Mouse (Mus musculus) cerebellum, postnatal 10 days (tissue): ENCODE measurements around the gene Vmn2r107.
A peak's percentile ranks its signal among the peaks of the same experiment; 100 is the strongest.

Experiments used
- DNase-seq, 2 experiments: peaks; one replicate each; pipeline ENCODE4 v3.0.0; 2021; ENCODE audit warnings: mixed read lengths in 2 of 2

The Vmn2r107 gene

DNA sequence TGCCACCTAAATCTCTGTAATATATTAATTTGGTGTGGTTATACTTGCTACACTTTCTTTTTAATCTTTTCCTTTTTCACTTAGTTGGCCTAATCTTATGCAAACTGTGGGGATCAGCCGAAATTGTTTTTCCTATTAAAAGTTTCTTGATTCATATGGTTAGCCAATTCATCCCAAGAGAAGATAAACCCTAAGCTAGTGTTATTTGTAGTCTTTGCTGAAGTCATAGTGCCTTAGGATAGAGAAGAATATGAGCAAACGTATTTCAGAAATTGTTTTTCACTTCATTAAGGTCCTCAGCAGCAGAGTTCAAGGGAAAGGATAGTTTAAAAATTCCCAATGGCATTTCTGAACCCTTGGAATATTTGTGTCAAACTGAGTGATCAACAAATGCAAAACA is at the start of gene Vmn2r107:
Gene Vmn2r107 (plus strand): TSS at position 301 of the 400 bp plus-strand sequence.
- DNase-seq, result no peak

DNA sequence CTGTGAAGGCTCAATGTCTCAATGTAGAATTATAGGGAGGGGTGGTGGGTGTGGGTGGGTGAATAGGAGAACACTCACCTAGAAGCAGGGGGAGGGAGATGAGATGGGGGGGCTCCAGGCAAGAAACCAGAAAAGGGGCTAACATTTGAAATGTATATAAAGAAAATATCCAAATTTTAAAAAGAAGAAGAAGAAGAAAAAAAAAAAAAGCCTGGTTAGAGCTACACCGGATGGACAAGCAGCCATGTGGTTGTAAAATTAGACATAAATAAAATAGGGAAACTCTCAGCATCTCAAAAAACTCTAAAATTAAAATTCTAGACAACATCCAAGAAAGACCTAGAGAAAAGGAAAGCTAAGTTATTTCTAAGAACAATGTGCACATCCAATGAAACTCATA is 39.3 kb upstream of the Vmn2r107 start:
- DNase-seq, result no peak

DNA sequence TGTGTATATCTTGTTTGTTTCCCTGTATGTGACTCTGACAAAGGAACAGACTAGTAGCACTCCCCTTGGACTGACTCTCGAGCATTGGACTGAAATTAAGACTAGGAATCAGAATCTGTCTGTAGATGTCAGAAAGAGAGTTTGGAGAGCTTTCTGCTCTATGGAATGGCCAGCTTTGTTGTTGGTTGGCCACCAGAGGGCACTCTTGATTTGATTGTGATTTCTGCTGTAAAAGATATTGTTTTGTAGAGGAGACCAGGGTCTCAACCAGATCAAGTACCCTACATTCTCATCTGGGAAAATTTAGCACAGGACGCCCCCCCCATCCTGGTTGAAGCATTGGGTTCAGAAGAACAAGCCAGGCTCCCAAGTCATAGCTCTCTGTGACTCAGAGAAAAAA is 54.1 kb downstream of the Vmn2r107 start:
- peak in 1 of 2 experiments; percentile 2 for DNase-seq

DNA sequence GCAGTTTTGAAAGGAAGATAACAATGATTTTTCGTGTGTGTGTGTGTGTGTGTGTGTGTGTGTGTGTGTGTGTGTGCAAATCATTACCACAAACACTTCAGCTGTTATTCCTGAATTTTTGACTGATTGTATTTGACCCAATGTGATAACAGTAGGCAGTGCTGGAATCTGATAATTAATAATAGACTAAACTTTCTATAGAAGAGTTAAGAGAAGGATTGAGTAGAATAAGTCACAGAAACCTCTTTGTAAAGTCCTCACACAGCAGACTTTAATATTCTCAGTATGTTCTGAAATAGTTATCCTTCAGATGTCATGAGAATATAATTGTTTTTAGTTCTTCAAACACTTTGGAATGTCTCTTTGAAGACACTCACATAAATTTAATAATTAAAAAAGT is 68.8 kb downstream of the Vmn2r107 start, which contains the start of gene Vmn1r224:
Gene Vmn1r224 (plus strand): TSS at position 301 of the 400 bp plus-strand sequence.
- no peak for DNase-seq
